Mouse (Mus musculus): ENCODE results near the gene Dusp23. TPM values are rescaled to one million over a fixed set of nuclear protein-coding genes. Genes with fewer than 3 reads are reported as not detected.

Dusp23 gene
- polyA plus RNA-seq (2012), result 0.04 TPM in 1 of 2 replicates, not detected in the other

- Histone ChIP-seq H3K27me3 (ENCODE audit: control insufficient read depth) (no peaks in the 10 kb centered on the region), H3K4me1 (ENCODE audit: control insufficient read depth) (peaks cover 10% of the 10 kb centered on the region), H3K4me3 (replicated peaks) (peak within 1 kb of the TSS; percentile 72), H3K9me3 (ENCODE audit: control insufficient read depth, low read length) (no peaks in the 10 kb centered on the region), H3K36me3 (ENCODE audit: control insufficient read depth) (no peaks in the 10 kb centered on the region)
- no peak for TF ChIP-seq TAL1 (IDR thresholded peaks at IDR 0.05; ENCODE audit: low read length)
These were observed at the start of gene Dusp23 for GRCm38 (mm10) chr1:172632451-172633326. Gene Dusp23, minus strand, starts transcription at chr1:172632962.

- TF ChIP-seq TAL1 (IDR thresholded peaks at IDR 0.05; ENCODE audit: low read length) (no peak), GATA1 (IDR thresholded peaks at IDR 0.05; ENCODE audit: low read length) (no peak)
- Histone ChIP-seq H3K36me3 (ENCODE audit: control insufficient read depth) (no peaks in the 10 kb centered on the region), H3K4me3 (replicated peaks) (no peak overlapping the region), H3K9me3 (ENCODE audit: control insufficient read depth, low read length) (no peaks in the 10 kb centered on the region), H3K4me1 (ENCODE audit: control insufficient read depth) (no peaks in the 10 kb centered on the region), H3K27me3 (ENCODE audit: control insufficient read depth) (no peaks in the 10 kb centered on the region)
These were observed 48.0 kb upstream of the Dusp23 start for GRCm38 (mm10) chr1:172680742-172681141.

- no peak for TF ChIP-seq GATA1 (IDR thresholded peaks at IDR 0.05; ENCODE audit: low read length)
- no peak for TF ChIP-seq TAL1 (IDR thresholded peaks at IDR 0.05; ENCODE audit: low read length)
- no peak overlapping the region for H3K4me3 ChIP-seq (replicated peaks)
- no peaks in the 10 kb centered on the region for H3K9me3 ChIP-seq (ENCODE audit: control insufficient read depth, low read length)
- no peaks in the 10 kb centered on the region for H3K4me1 ChIP-seq (ENCODE audit: control insufficient read depth)
- H3K27me3 ChIP-seq (ENCODE audit: control insufficient read depth), result no peaks in the 10 kb centered on the region
- no peaks in the 10 kb centered on the region for H3K36me3 ChIP-seq (ENCODE audit: control insufficient read depth)
These were observed 38.0 kb upstream of the Dusp23 start for GRCm38 (mm10) chr1:172670716-172671115.

GRCm38 (mm10) chr1:172667597-172667996 lies 34.8 kb upstream of the Dusp23 start:
- no peak overlapping the region for H3K4me3 ChIP-seq (replicated peaks)
- TF ChIP-seq TAL1 (IDR thresholded peaks at IDR 0.05; ENCODE audit: low read length) (no peak), GATA1 (IDR thresholded peaks at IDR 0.05; ENCODE audit: low read length) (no peak)

GRCm38 (mm10) chr1:172665457-172665856 lies 32.7 kb upstream of the Dusp23 start:
- TF ChIP-seq GATA1 (IDR thresholded peaks at IDR 0.05; ENCODE audit: low read length) (no peak), TAL1 (IDR thresholded peaks at IDR 0.05; ENCODE audit: low read length) (no peak)
- no peaks in the 10 kb centered on the region for H3K4me1 ChIP-seq (ENCODE audit: control insufficient read depth)
- no peaks in the 10 kb centered on the region for H3K27me3 ChIP-seq (ENCODE audit: control insufficient read depth)
- no peak overlapping the region for H3K4me3 ChIP-seq (replicated peaks)
- H3K36me3 ChIP-seq (ENCODE audit: control insufficient read depth), result no peaks in the 10 kb centered on the region
- no peaks in the 10 kb centered on the region for H3K9me3 ChIP-seq (ENCODE audit: control insufficient read depth, low read length)

More at GRCm38 (mm10) chr1:172667597-172667996, 34.8 kb upstream of the Dusp23 start:
- no peaks in the 10 kb centered on the region for H3K4me1 ChIP-seq (ENCODE audit: control insufficient read depth)
- no peaks in the 10 kb centered on the region for H3K9me3 ChIP-seq (ENCODE audit: control insufficient read depth, low read length)
- H3K27me3 ChIP-seq (ENCODE audit: control insufficient read depth), result no peaks in the 10 kb centered on the region
- no peaks in the 10 kb centered on the region for H3K36me3 ChIP-seq (ENCODE audit: control insufficient read depth)

- Histone ChIP-seq H3K4me3 (replicated peaks) (no peak overlapping the region), H3K27me3 (ENCODE audit: control insufficient read depth) (no peaks in the 10 kb centered on the region), H3K36me3 (ENCODE audit: control insufficient read depth) (no peaks in the 10 kb centered on the region), H3K4me1 (ENCODE audit: control insufficient read depth) (no peaks in the 10 kb centered on the region), H3K9me3 (ENCODE audit: control insufficient read depth, low read length) (no peaks in the 10 kb centered on the region)
- TF ChIP-seq GATA1 (IDR thresholded peaks at IDR 0.05; ENCODE audit: low read length) (no peak), TAL1 (IDR thresholded peaks at IDR 0.05; ENCODE audit: low read length) (no peak)
These were observed 26.9 kb upstream of the Dusp23 start for GRCm38 (mm10) chr1:172659688-172660087.

GRCm38 (mm10) chr1:172657266-172657665 lies 24.5 kb upstream of the Dusp23 start:
- H3K4me3 ChIP-seq (replicated peaks), result no peak overlapping the region
- no peaks in the 10 kb centered on the region for H3K27me3 ChIP-seq (ENCODE audit: control insufficient read depth)
- no peak for TF ChIP-seq GATA1 (IDR thresholded peaks at IDR 0.05; ENCODE audit: low read length)
- no peak for TF ChIP-seq TAL1 (IDR thresholded peaks at IDR 0.05; ENCODE audit: low read length)
- H3K9me3 ChIP-seq (ENCODE audit: control insufficient read depth, low read length), result no peaks in the 10 kb centered on the region
- no peaks in the 10 kb centered on the region for H3K36me3 ChIP-seq (ENCODE audit: control insufficient read depth)
- no peaks in the 10 kb centered on the region for H3K4me1 ChIP-seq (ENCODE audit: control insufficient read depth)

- Histone ChIP-seq H3K36me3 (ENCODE audit: control insufficient read depth) (no peaks in the 10 kb centered on the region), H3K4me1 (ENCODE audit: control insufficient read depth) (no peaks in the 10 kb centered on the region), H3K27me3 (ENCODE audit: control insufficient read depth) (no peaks in the 10 kb centered on the region), H3K4me3 (replicated peaks) (no peak overlapping the region), H3K9me3 (ENCODE audit: control insufficient read depth, low read length) (no peaks in the 10 kb centered on the region)
- TF ChIP-seq TAL1 (IDR thresholded peaks at IDR 0.05; ENCODE audit: low read length) (no peak), GATA1 (IDR thresholded peaks at IDR 0.05; ENCODE audit: low read length) (no peak)
These were observed 21.1 kb upstream of the Dusp23 start for GRCm38 (mm10) chr1:172653900-172654299.

- no peak for TF ChIP-seq TAL1 (IDR thresholded peaks at IDR 0.05; ENCODE audit: low read length)
- TF ChIP-seq GATA1 (IDR thresholded peaks at IDR 0.05; ENCODE audit: low read length), result no peak
- H3K27me3 ChIP-seq (ENCODE audit: control insufficient read depth), result no peaks in the 10 kb centered on the region
- H3K9me3 ChIP-seq (ENCODE audit: control insufficient read depth, low read length), result no peaks in the 10 kb centered on the region
- no peak overlapping the region for H3K4me3 ChIP-seq (replicated peaks)
- no peaks in the 10 kb centered on the region for H3K4me1 ChIP-seq (ENCODE audit: control insufficient read depth)
- no peaks in the 10 kb centered on the region for H3K36me3 ChIP-seq (ENCODE audit: control insufficient read depth)
These were observed 19.4 kb upstream of the Dusp23 start for GRCm38 (mm10) chr1:172652040-172652662.

Data from erythroblast, embryonic 14.5 days (primary cell).